Mouse (Mus musculus) heart, postnatal 0 days (tissue): Measurements from ENCODE around the gene Fezf1. TPM values are rescaled to one million over a fixed set of nuclear protein-coding genes. Genes with fewer than 3 reads are reported as not detected.

Experiments
- ATAC-seq: fragments of 200-750 bp; cut with Nextera tagmentation; 2 replicates; pipeline ENCODE4 v1.8.0; 2017; ENCODE audit warnings: low read depth, moderate number of reproducible peaks, moderate library complexity; ENCODE audit not compliant: insufficient read depth
- DNase-seq: peaks from one replicate; pipeline ENCODE4 v3.0.0-alpha.2; 2016; ENCODE audit warnings: low spot score
- H3K27ac ChIP-seq: fragments of 300-500 bp; sonication (generic); 2 replicates; pipeline ENCODE4 v1.5.1; 2014; ENCODE audit warnings: low read depth, mild to moderate bottlenecking
- H3K27me3 ChIP-seq: fragments of 300-500 bp; sonication (generic); 2 replicates; pipeline ENCODE4 v1.6.1; 2014; ENCODE audit warnings: low read length, mixed read lengths; ENCODE audit not compliant: control insufficient read depth, insufficient read depth
- H3K36me3 ChIP-seq: fragments of 300-500 bp; sonication (generic); replicated peaks from 2 replicates; pipeline ENCODE4 v1.6.1; 2014; ENCODE audit warnings: low read length, mixed read lengths; ENCODE audit not compliant: control insufficient read depth, insufficient read depth
- H3K4me1 ChIP-seq: fragments of 300-500 bp; sonication (generic); 2 replicates; pipeline ENCODE4 v1.6.1; 2014; ENCODE audit warnings: antibody characterized with exemption; ENCODE audit not compliant: control insufficient read depth, insufficient read depth
- H3K4me2 ChIP-seq: fragments of 300-500 bp; sonication (generic); 2 replicates; pipeline ENCODE4 v1.6.1; 2014; ENCODE audit warnings: low read depth, mild to moderate bottlenecking, low read length, moderate library complexity
- H3K4me3 ChIP-seq: fragments of 300-500 bp; sonication (generic); 2 replicates; pipeline ENCODE4 v1.5.1; 2014; ENCODE audit warnings: low read depth, low read length
- H3K9ac ChIP-seq: fragments of 300-500 bp; sonication (generic); replicated peaks from 2 replicates; pipeline ENCODE4 v1.6.1; 2014; ENCODE audit warnings: low read depth, low read length, mixed read lengths
- H3K9me3 ChIP-seq: fragments of 300-500 bp; sonication (generic); replicated peaks from 2 replicates; pipeline ENCODE4 v1.6.1; 2016; ENCODE audit warnings: low read length; ENCODE audit not compliant: control insufficient read depth
- CTCF ChIP-seq: IDR thresholded peaks from 2 replicates; pipeline ENCODE4 v1.5.1; 2016; ENCODE audit warnings: antibody characterized with exemption, control low read depth, low read depth
- EP300 ChIP-seq: IDR thresholded peaks from 2 replicates; pipeline ENCODE4 v1.6.1; 2016; ENCODE audit warnings: antibody characterized with exemption, low read depth
- WGBS: fragments of 180-500 bp; shearing (Covaris S2); extraction: QIAGEN DNeasy Blood & Tissue Kit; methylation state at CpG from one replicate; pipeline ENCODE4 v1.1.7; 2014; 5-methylcytosine and 5-hydroxymethylcytosine counted together
- polyA plus RNA-seq: library from polyadenylated mRNA; unstranded; fragments of >200 nt; fragmentation: Nextera tagmentation; extraction: Ambion mirVana; gene quantifications from 2 replicates; pipeline ENCODE4 v1.2.1, GENCODE M21; 2015
- total RNA-seq: library from RNA; depleted of rRNA; stranded (reverse); fragments of >200 nt; gene quantifications from 2 replicates; pipeline ENCODE4 v1.2.3, GENCODE M21; 2014; ENCODE audit warnings: low replicate concordance

The Fezf1 gene
- total and polyA plus RNA-seq, 2 experiments from 2014 or later, result not detected

DNA sequence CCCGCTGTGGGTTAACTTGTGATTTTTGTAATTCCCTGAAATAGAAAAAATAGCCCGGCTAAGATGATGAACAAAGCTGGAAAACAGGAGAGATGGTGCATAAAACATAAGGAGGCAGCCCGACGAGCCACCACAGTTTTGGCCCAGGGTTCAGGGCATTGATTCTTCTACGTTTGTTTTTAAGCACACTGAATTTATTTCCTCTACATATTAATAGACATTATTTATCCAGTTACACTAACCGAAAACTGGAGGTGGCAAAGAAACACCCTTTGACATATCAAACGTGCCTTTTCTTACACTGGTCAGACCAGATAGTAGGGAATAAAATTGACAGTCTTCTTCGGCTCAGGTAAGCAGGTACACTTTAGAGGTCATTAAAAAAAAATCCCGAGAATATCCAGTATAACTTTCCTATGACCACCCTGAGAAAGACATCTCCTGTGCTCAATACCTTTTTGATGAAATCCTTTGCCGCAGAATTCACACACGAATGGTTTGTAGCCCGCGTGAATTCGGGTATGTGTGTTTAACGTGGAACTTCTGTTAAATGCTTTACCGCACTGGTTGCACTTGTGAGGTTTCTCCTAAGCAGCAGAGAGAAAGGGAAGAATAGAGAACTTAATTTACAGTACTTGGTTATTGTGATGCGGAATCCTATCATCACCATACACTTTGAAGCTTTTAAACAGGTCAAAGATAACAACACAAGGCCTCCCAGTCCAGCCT lies 1.9 kb downstream of the Fezf1 start:
- Histone ChIP-seq H3K4me3 (no peak overlapping the region), H3K4me1 (peaks cover 4% of the 10 kb centered on the region; the same call in 1 of the 2 replicates), H3K36me3 (no peaks in the 10 kb centered on the region), H3K27me3 (peaks cover 96% of the 10 kb centered on the region), H3K9me3 (no peaks in the 10 kb centered on the region), H3K4me2 (no peak overlapping the region), H3K27ac (no peak overlapping the region), H3K9ac (no peak overlapping the region)
- TF ChIP-seq CTCF (no peak), EP300 (no peak)
- no peak for ATAC-seq
- 4% methylated on average over 17 of the region's 17 CpGs for WGBS
- DNase-seq, result no peak

DNA sequence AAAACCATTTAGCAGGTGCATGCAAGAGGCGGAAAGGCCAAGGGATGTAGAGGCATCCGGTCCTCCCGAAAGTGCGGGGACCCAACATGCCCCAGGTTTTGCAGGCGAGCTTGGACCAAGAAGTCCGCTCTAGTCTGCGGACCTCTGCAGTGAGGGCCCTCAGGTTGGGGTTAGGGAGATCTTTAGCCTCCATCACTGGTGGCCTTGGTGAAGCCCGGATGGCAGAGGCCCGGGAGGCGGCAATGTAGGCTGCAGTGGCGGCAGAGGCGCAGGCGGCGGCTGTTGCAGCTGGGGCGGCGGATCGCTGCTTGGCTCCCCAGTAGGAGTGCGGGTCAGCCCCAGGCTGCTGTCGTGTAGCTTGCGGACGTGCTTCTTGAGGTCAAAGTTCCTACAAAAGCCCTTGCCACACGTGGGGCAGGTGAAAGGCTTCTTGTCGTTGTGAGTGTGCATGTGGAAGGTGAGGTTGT lies 2.6 kb downstream of the Fezf1 start:
- H3K9me3 ChIP-seq, result no peaks in the 10 kb centered on the region
- no peak for ATAC-seq
- H3K9ac ChIP-seq, result no peak overlapping the region
- H3K36me3 ChIP-seq, result no peaks in the 10 kb centered on the region
- peaks cover 93% of the 10 kb centered on the region for H3K27me3 ChIP-seq
- H3K4me2 ChIP-seq, result no peak overlapping the region
- no peak overlapping the region; the same call in 1 of the 2 replicates for H3K4me3 ChIP-seq
- no peak for DNase-seq
- H3K27ac ChIP-seq, result no peak overlapping the region
- WGBS, result 3% methylated on average over 23 of the region's 23 CpGs
- TF ChIP-seq EP300 (no peak), CTCF (no peak)
- peaks cover 4% of the 10 kb centered on the region; the same call in 1 of the 2 replicates for H3K4me1 ChIP-seq

GRCm38 (mm10) chr6:23245121-23245520 lies 3.0 kb downstream of the Fezf1 start:
- whole genome bisulfite sequencing, result 20% methylated on average over 9 of the region's 9 CpGs
- H3K4me1 ChIP-seq, result peaks cover 4% of the 10 kb centered on the region; the same call in 1 of the 2 replicates
- H3K4me3 ChIP-seq, result no peak overlapping the region
- TF ChIP-seq EP300 (no peak), CTCF (no peak)
- no peaks in the 10 kb centered on the region for H3K9me3 ChIP-seq
- no peak overlapping the region for H3K27ac ChIP-seq
- no peak for ATAC-seq
- H3K4me2 ChIP-seq, result no peak overlapping the region
- no peak for DNase-seq
- no peaks in the 10 kb centered on the region for H3K36me3 ChIP-seq
- H3K9ac ChIP-seq, result no peak overlapping the region
- peaks cover 88% of the 10 kb centered on the region for H3K27me3 ChIP-seq

DNA sequence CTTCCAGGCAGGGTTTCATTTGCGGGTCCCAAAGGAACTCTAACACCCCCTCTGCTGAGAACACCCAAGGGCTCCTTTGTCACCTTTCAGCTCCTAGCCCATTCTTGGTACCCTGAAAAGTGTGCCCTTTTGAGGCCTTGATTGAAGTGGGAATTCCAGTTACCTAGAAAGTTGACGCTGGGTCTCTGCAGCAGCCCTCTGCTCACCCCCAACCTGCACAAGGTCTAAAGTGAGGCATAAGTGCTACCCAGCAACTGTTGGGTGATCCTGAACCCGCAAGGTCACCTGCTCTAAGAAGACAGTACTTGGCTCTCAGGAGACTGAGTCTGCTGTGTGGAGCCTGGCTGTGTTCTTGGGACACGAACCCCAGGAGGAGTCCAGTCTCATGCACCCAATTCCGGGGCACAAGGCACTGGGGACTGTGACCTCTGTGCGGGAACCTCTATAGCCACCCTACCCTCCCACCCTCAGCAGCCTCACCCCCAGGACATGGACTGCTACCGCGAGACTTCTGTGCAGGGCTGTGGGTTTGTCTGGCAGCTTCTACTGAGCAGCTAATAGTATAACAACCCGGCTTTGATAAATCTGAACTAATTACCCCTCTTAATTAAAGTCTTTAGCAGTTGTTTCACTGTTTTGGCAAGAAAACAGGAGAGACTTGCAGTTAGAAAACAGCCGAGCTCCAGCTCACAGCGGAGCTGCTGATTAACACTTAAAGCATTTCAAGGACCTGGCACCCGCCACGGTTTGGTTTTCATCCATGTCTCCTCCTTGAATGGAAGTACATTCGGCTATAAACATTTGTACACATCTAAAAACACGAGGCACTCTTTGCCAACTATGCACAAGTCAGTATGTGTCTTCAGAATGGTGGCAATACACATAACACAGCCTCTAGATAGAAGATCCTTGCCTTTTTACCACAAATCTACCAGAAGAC lies 4.1 kb downstream of the Fezf1 start:
- ATAC-seq (no peak), DNase-seq (no peak)
- WGBS, result 4% methylated on average over 15 of the region's 15 CpGs
- Histone ChIP-seq H3K27ac (no peak overlapping the region), H3K9ac (no peak overlapping the region), H3K4me1 (peaks cover 4% of the 10 kb centered on the region; the same call in 1 of the 2 replicates), H3K4me2 (no peak overlapping the region), H3K36me3 (no peaks in the 10 kb centered on the region), H3K4me3 (no peak overlapping the region), H3K27me3 (peaks cover 78% of the 10 kb centered on the region), H3K9me3 (no peaks in the 10 kb centered on the region)
- TF ChIP-seq CTCF (no peak), EP300 (no peak)

DNA sequence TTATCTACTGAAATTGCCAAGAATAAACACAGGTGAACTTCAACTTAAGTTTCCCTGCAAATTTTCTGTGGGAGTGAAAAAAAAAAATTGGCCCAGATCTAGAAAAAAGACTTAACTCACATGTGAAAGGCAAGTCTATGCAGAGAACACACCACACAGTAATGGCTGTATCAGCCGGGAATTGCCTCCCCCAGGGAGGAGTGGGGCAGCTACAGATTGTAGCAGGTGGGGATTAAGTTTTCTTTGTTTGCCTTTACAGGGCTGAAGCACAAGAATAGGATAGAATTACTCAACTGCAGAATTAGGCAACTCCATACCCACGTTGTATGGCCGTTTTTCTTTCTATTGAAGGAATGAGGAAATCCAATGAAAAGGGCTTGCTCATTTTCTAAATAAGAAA lies 36.7 kb downstream of the Fezf1 start:
- no peaks in the 10 kb centered on the region for H3K36me3 ChIP-seq
- no peaks in the 10 kb centered on the region for H3K27me3 ChIP-seq
- no peak overlapping the region for H3K27ac ChIP-seq
- H3K9ac ChIP-seq, result no peak overlapping the region
- 48% methylated on average over 3 of the region's 3 CpGs for WGBS
- no peaks in the 10 kb centered on the region for H3K4me1 ChIP-seq
- no peak for TF ChIP-seq EP300
- TF ChIP-seq CTCF, result no peak
- DNase-seq (no peak), ATAC-seq (no peak)
- H3K4me3 ChIP-seq, result no peak overlapping the region
- no peak overlapping the region for H3K4me2 ChIP-seq
- H3K9me3 ChIP-seq, result no peaks in the 10 kb centered on the region
